Comparison of ENCODE assay signal across 10 mouse cellular contexts in genomic region chr14:104453824-104454223, GRCm38 (mm10). TPM values are rescaled to one million over a fixed set of nuclear protein-coding genes. Genes with fewer than 3 reads are reported as not detected.
DNase-seq lines count a peak whose midpoint lies in the region; TF ChIP-seq lines count a peak whose summit lies in the region.
"Had no signal": no experiment of that assay in that cellular context is flagged by ENCODE, and none has a peak within 500 bp of the region (broad histone marks: within the 10 kb centered on the region; RNA-seq: fewer than 3 reads in every experiment).

No protein-coding gene starts in this region.

- DNase-seq in kidney, adult 9 months = peak; percentile 46
- no peak for DNase-seq in kidney, adult 11 months
- DNase-seq in CH12.LX (ENCODE audit: extremely low read depth) = peak; percentile 60
- DNase-seq in adrenal gland, postnatal 10 days = peak; percentile 85
- DNase-seq in kidney, postnatal 25 days = peak; percentile 67 to 77
- no peak for DNase-seq in left cerebral cortex, postnatal 14 days (ENCODE audit: low spot score in 2 of 2)
- DNase-seq in layer of hippocampus, postnatal 36 days = no peak
- DNase-seq in spleen, postnatal 36 days (ENCODE audit: low spot score in 2 of 2) = no peak

- no peak overlapping the region for H3K9ac ChIP-seq in CH12.LX (ENCODE audit: insufficient read depth, low read depth)
- H3K9ac ChIP-seq: embryonic facial prominence, embryonic 13.5 days; lung, embryonic 15.5 days had no signal

- TF ChIP-seq EP300 in CH12.LX (IDR thresholded peaks at IDR 0.05; ENCODE audit: low read length) = no peak

- no peaks in the 10 kb centered on the region for H3K9me3 ChIP-seq in CH12.LX (replicated peaks; ENCODE audit: low read length)
- H3K9me3 ChIP-seq: embryonic facial prominence, embryonic 13.5 days; lung, embryonic 15.5 days had no signal

- TF ChIP-seq POLR2A in CH12.LX (IDR thresholded peaks at IDR 0.05; ENCODE audit: low read depth, low read length) = no peak

- no peaks in the 10 kb centered on the region for H3K36me3 ChIP-seq in CH12.LX (replicated peaks in 1 of 2; ENCODE audit: control insufficient read depth in 1 of 2, insufficient read depth in 1 of 2, low read length in 1 of 2)
- H3K36me3 ChIP-seq: embryonic facial prominence, embryonic 13.5 days; lung, embryonic 15.5 days had no signal

- H3K79me2 ChIP-seq in CH12.LX (replicated peaks; ENCODE audit: control insufficient read depth, extremely low read depth, insufficient read depth, poor library complexity, severe bottlenecking) = no peaks in the 10 kb centered on the region

- H3K4me2 ChIP-seq in CH12.LX (ENCODE audit: insufficient read depth, low read depth, poor library complexity, severe bottlenecking) = no peak overlapping the region
- H3K4me2 ChIP-seq: embryonic facial prominence, embryonic 13.5 days; lung, embryonic 15.5 days had no signal

- no peak overlapping the region for H3K4me3 ChIP-seq in CH12.LX (replicated peaks in 1 of 3; ENCODE audit: low read depth in 2 of 3, low read length in 2 of 3, poor library complexity in 1 of 3)
- H3K4me3 ChIP-seq: embryonic facial prominence, embryonic 13.5 days; lung, embryonic 15.5 days had no signal

- no peak for TF ChIP-seq CTCF in CH12.LX (conservative IDR thresholded peaks at IDR 0.05 in 1 of 2, IDR thresholded peaks at IDR 0.05 in 1 of 2; ENCODE audit: low read depth in 2 of 2, low read length in 2 of 2)

- H3K27me3 ChIP-seq in CH12.LX (replicated peaks) = no peaks in the 10 kb centered on the region

- H3K4me1 ChIP-seq in CH12.LX (ENCODE audit: control insufficient read depth in 1 of 2, insufficient read depth in 2 of 2) = no peaks in the 10 kb centered on the region
- H3K4me1 ChIP-seq: embryonic facial prominence, embryonic 13.5 days; lung, embryonic 15.5 days had no signal

- intact Hi-C loops in left cerebral cortex, postnatal 14 days (cut with DNase I) = no loop called here

- no peak for TF ChIP-seq RAD21 in CH12.LX (IDR thresholded peaks at IDR 0.05; ENCODE audit: low read depth, low read length)

- in situ Hi-C loops in CH12.LX (cut with MboI; ENCODE audit: low pct_ligation_motif_present, low pct_unique_long_range_greater_than_20kb, low sequenced_read_pairs) = no loop called here

- dilution Hi-C loops in CH12.LX (cut with MboI; ENCODE audit: extremely low pct_ligation_motif_present, extremely low pct_unique_long_range_greater_than_20kb, low sequenced_read_pairs) = no loop called here

- H3K27ac ChIP-seq in CH12.LX (ENCODE audit: insufficient read depth, low read depth) = no peak overlapping the region
- H3K27ac ChIP-seq: embryonic facial prominence, embryonic 13.5 days; lung, embryonic 15.5 days had no signal

TF ChIP-seq in CH12.LX, 34 proteins besides CTCF, POLR2A, EP300 and RAD21:
- TF ChIP-seq JUND (conservative IDR thresholded peaks at IDR 0.05; ENCODE audit: low read depth, low read length) (no peak), SIN3A (IDR thresholded peaks at IDR 0.05; ENCODE audit: low read length) (peak; percentile 73), TCF12 (IDR thresholded peaks at IDR 0.05; ENCODE audit: low read depth, low read length) (no peak), MAFK (IDR thresholded peaks at IDR 0.05; ENCODE audit: insufficient replicate concordance, low read length) (no peak), HCFC1 (IDR thresholded peaks at IDR 0.05; ENCODE audit: low read depth, low read length) (no peak), KAT2A (IDR thresholded peaks at IDR 0.05; ENCODE audit: insufficient replicate concordance, low read length) (no peak), USF1 (IDR thresholded peaks at IDR 0.05; ENCODE audit: low read depth, low read length) (no peak), NELFE (IDR thresholded peaks at IDR 0.05; ENCODE audit: low read depth, low read length) (no peak), ETS1 (conservative IDR thresholded peaks at IDR 0.05; ENCODE audit: low read depth, low read length) (no peak), USF2 (conservative IDR thresholded peaks at IDR 0.05; ENCODE audit: low read depth, low read length) (no peak), ZNF384 (IDR thresholded peaks at IDR 0.05; ENCODE audit: low read depth, low read length) (no peak), NRF1 (IDR thresholded peaks at IDR 0.05; ENCODE audit: low read depth, low read length) (no peak), GABPA (IDR thresholded peaks at IDR 0.05; ENCODE audit: insufficient replicate concordance, low read depth, low read length) (no peak), BHLHE40 (IDR thresholded peaks at IDR 0.05; ENCODE audit: low read depth, low read length) (peak; percentile 37; the same call in 1 of the 2 replicates), POLR2AphosphoS2 (IDR thresholded peaks at IDR 0.05; ENCODE audit: low read depth, low read length) (no peak), JUN (IDR thresholded peaks at IDR 0.05; ENCODE audit: insufficient read depth, low read depth, low read length) (no peak), MXI1 (IDR thresholded peaks at IDR 0.05; ENCODE audit: low read depth, low read length) (peak; percentile 97), ZC3H11A (IDR thresholded peaks at IDR 0.05; ENCODE audit: low read depth, low read length) (no peak), IRF4 (IDR thresholded peaks at IDR 0.05; ENCODE audit: low read depth, low read length) (no peak), TBP (conservative IDR thresholded peaks at IDR 0.05; ENCODE audit: low read depth, low read length) (no peak), PAX5 (IDR thresholded peaks at IDR 0.05; ENCODE audit: low read length) (no peak), MYC (IDR thresholded peaks at IDR 0.05; ENCODE audit: low read depth, low read length) (peak; percentile 56; the same call in 1 of the 2 replicates), CHD2 (IDR thresholded peaks at IDR 0.05; ENCODE audit: low read length) (no peak), ZMIZ1 (IDR thresholded peaks at IDR 0.05; ENCODE audit: low read depth, low read length) (no peak), MAX (IDR thresholded peaks at IDR 0.05; ENCODE audit: low read length) (peak; percentile 56; the same call in 1 of the 2 replicates), RCOR1 (conservative IDR thresholded peaks at IDR 0.05; ENCODE audit: low read depth, low read length) (no peak)

RNA-seq across cellular contexts. Expression of gene Pou4f1, which starts 14.0 kb away (rescaled TPM):
- total RNA-seq in CH12.LX (2012; rRNA removed) (1.1 and 1.9 TPM in 2 replicates), CH12.LX (2014; rRNA removed) (1.5 and 1.7 TPM in 2 replicates)
- polyA plus RNA-seq in CH12.LX (2012; ENCODE audit: insufficient read length, low read depth) = 4.2 and 5.3 TPM in 2 replicates
- total RNA-seq in adrenal gland, postnatal 10 days (2021) = under 1 TPM; 0.15 to 0.36 TPM
- under 1 TPM in 1 of 2 experiments, not detected in 1; 0.11 TPM for total RNA-seq in left cerebral cortex, postnatal 14 days (2021)
- not detected for total RNA-seq in layer of hippocampus, postnatal 36 days (2021)

Comparison
In these comparisons a context has a peak if more than half of its experiments do, and no peak if none do; other contexts are left out.
1. DNase-seq: peak in kidney, adult 9 months (single experiment), CH12.LX (single experiment), adrenal gland, postnatal 10 days (single experiment) and kidney, postnatal 25 days (2 of 2); none in kidney, adult 11 months (single experiment), left cerebral cortex, postnatal 14 days (0 of 2), layer of hippocampus, postnatal 36 days (0 of 2) and spleen, postnatal 36 days (0 of 2).